Mouse (Mus musculus): ENCODE data around the gene Suz12.
"Not testable (repeated sequence)": the region's sequence is repeated elsewhere in the genome, so short reads cannot be mapped to it uniquely, and the experiment has no call there.

- TF ChIP-seq POLR2A (IDR thresholded peaks at IDR 0.05; ENCODE audit: low read depth, low read length); CTCF (IDR thresholded peaks at IDR 0.05; ENCODE audit: extremely low read depth, insufficient read length, insufficient replicate concordance, low read depth, low read length): not testable (repeated sequence)
Observed at GRCm38 (mm10) chr11:79977747-79978146, 15.2 kb upstream of the Suz12 start.
